Mouse (Mus musculus) megakaryocyte, embryonic 14.5 days (primary cell): ENCODE data around the gene Ctdnep1.

Experiments
- FLI1 ChIP-seq: IDR thresholded peaks from 2 replicates; pipeline ENCODE4 v1.6.1; 2012; ENCODE audit warnings: low read length, inconsistent platforms, mixed read lengths
- GATA1 ChIP-seq: IDR thresholded peaks from 3 replicates; pipeline ENCODE4 v1.6.1; 2012; ENCODE audit warnings: mixed read lengths, low read length, inconsistent platforms, borderline replicate concordance

GRCm38 (mm10) chr11:70001865-70002264 lies 20.9 kb downstream of the Ctdnep1 start:
- TF ChIP-seq GATA1, result no peak
- TF ChIP-seq FLI1, result no peak
